Mouse (Mus musculus) adrenal gland, postnatal 10 days (tissue): ENCODE results near the gene Srgn. TPM values are rescaled to one million over a fixed set of nuclear protein-coding genes. Genes with fewer than 3 reads are reported as not detected.
"Not testable (repeated sequence)": the region's sequence is repeated elsewhere in the genome, so short reads cannot be mapped to it uniquely, and the experiment has no call there.

Source experiments
- DNase-seq: peaks from one replicate; pipeline ENCODE4 v3.0.0; 2021; ENCODE audit warnings: mixed read lengths
- total RNA-seq, 2 experiments: library from RNA; stranded (reverse); gene quantifications; 2 replicates each; pipeline ENCODE4 v1.2.3; 2021

The Srgn gene
- total RNA-seq, 2 experiments from 2014 or later, result 41.3 to 44.6 TPM

GRCm38 (mm10) chr10:62521763-62522162 is 5.5 kb downstream of the Srgn start:
- no peak for DNase-seq

DNA sequence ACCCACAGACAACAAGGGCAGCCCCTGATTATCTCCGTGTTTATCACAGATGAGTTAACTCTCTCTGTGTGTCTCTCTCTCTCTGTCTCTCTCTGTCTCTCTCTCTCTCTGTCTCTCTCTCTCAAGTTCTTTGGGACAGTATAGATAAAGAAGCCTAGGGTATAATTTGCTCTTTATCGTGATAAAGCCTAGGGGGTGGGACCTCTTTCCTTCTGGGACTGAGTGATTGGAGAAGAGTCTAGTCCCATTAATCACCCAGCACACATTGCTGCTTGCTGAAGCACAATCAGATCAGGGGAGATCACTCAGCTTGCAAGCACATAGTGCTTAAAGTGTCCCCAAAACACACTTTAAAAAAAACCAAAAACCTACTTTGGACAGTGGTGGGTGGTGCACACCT is 6.3 kb downstream of the Srgn start:
- no peak for DNase-seq

- DNase-seq, result no peak
Measured at GRCm38 (mm10) chr10:62517511-62517910, 9.7 kb downstream of the Srgn start.

DNA sequence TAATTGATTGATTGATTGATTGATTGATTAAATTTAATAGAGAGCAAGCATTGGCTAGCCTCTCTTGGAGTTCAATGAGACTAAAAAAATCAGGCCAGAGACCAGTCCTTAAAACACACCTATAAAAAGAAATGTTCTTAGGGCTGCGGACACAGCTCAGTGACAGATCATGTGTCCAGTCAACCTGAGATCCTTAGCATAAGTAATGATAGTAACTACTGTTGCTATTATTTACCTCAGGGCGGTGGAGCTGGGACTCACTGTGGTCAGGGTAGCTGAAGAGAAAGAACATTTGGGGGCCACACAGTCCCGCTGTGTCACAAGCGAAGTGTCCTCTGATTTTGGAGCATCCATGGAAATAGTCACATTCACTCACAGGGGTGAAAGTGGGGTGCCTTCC is 14.4 kb downstream of the Srgn start:
- DNase-seq, result no peak

DNA sequence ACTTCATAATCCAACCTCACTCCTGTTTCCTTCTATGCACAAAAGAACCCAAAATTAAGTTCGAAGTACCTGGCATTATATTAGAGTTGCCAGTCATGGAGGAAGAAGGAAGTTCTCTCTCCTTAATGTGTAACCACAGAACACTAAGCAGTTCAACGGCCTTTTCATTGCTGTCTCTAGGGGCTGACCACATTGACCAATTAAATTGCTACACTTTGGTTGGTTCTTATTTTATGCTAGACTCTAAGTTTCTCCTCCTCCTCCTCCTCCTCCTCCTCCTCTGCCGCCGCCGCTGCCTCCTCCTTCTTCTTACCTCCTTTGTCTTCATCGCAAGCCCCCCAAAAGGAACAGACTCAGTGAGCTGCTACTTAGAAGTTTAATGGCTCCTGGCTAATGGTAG is 15.7 kb downstream of the Srgn start:
- no peak for DNase-seq

DNA sequence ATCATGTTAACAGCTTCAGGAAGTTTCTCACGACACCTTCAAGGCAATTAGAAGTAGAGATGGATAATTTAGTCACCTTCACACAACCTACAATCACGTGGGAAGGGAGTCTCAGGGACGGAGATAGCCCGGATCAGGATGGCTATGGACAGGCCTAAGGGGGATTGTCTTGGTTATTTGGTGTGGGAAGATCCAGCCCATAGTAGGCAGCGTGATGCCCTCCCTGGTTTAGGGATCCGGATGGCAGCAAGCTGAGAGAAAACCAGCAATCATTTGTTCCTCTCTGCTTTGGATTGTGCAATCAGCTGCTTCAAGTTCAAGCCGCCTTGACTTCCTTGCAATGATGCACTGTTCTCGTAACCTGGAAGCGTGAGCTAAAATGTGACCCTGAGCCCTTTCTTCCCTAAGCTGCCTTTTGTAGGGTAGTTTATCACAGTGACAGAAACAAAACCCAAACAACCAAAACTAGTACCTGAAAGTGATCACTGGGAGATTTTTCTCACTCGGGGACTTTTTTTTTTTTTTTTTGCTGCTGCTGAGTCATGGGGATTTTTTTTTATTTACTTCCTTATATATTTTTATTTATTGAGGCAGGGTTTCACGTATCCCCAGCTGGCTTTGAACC is 18.1 kb downstream of the Srgn start:
- DNase-seq, result no peak

DNA sequence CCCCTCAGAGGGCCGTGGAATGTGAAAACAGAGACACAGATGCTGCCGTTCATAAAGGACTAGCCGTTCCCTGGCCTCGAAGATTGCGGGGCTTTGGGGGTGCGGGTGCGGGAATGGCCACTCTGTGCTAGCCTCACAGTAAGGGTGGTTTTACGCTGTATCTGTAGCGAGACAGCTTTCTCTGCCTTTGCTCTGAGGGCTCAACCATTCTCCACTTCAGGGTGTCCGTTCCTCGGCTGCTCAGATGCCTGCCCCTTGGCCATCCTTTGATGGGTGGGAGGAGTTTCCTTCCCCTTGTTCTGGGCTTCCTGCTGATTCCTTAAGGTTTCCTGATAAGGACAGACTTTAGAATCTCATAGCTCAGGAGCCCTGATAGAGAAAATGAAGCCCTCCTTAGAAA is 18.8 kb downstream of the Srgn start:
- DNase-seq, result peak; percentile 37

DNA sequence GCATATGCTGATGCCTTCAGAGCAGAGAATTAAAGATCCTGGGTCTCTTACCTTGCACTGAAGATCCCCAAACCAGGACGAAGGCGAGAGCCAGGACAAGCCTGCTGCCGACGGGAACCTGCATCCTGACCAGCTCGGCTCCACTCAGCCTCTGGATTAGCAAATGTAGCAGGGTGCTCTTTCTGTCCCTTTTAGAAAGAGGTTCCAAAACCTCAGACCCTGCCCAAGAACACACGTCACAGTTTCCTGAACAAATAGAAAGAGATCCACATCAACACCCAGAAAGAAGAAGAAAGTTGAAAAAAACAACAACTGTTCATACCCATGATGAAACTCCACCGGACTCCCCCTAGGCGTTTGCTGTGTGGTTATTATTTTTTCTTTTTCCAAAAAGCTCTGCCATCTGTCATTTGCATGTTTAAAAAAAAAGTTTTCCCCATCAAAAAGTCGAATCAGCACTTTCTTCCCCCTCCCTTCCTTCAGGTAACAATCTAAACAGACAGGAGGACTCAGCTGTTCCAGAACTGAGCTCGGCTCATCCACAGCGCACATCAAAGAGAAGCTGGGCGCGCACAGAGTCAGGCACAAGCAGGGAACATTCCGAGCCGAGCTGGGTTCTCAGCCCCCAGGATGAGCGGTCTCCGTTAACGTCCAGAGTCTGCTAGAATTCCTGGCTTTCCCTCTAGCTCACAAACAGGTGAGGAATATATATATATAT is 19.5 kb downstream of the Srgn start:
- peak; percentile 53 for DNase-seq

GRCm38 (mm10) chr10:62507071-62507470 is 20.2 kb downstream of the Srgn start:
- DNase-seq, result no peak

DNA sequence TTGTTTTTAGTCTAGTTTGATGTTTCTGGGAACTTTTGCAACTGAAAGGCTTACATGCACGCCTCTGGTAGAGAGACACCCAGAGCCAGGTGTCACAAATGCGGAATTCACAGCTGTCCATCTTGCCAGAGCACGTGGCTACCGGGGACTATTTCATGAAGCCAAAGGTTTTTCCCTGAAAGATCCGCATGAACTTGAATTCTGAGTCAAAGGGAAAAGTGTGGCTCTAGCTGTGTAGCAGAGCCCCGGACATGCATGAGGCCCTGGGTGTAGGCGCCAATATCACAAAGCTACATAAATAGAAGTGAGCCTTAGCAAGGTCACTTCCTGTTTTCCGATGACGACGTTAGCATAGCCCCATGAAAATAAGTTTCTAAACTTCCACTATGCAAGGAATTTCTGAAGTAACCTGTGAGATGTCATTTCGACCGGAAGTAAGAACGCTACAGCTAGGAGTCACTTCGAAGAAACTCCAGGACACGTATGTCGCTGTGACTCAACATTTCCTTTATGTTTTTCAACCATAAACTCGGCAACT is 21.2 kb downstream of the Srgn start:
- no peak for DNase-seq

- no peak for DNase-seq
Measured at GRCm38 (mm10) chr10:62505224-62505983, 21.8 kb downstream of the Srgn start.

GRCm38 (mm10) chr10:62503836-62504628 is 23.2 kb downstream of the Srgn start:
- DNase-seq, result no peak

GRCm38 (mm10) chr10:62503353-62503752 is 23.9 kb downstream of the Srgn start:
- no peak for DNase-seq

DNA sequence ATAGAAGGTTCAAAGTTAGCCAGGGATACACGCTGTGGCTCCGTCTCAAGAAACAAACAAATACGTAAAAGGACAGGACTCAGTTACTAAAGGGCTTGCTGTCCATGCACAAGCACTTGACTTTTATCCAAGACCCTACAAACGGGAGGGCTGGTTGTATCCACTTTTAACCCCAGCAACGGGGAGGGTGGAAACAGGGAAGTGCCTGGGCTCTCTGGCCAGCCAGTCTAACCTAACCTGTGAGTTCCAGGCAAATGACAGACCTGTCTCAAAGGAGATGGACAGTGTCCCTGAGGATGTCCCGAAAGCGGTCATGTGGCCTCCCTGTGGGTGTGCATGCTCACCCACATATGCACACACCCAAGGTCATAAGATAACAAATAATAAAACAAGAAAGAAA is 25.3 kb downstream of the Srgn start:
- no peak for DNase-seq

GRCm38 (mm10) chr10:62500916-62501615 is 26.2 kb downstream of the Srgn start:
- no peak for DNase-seq

DNA sequence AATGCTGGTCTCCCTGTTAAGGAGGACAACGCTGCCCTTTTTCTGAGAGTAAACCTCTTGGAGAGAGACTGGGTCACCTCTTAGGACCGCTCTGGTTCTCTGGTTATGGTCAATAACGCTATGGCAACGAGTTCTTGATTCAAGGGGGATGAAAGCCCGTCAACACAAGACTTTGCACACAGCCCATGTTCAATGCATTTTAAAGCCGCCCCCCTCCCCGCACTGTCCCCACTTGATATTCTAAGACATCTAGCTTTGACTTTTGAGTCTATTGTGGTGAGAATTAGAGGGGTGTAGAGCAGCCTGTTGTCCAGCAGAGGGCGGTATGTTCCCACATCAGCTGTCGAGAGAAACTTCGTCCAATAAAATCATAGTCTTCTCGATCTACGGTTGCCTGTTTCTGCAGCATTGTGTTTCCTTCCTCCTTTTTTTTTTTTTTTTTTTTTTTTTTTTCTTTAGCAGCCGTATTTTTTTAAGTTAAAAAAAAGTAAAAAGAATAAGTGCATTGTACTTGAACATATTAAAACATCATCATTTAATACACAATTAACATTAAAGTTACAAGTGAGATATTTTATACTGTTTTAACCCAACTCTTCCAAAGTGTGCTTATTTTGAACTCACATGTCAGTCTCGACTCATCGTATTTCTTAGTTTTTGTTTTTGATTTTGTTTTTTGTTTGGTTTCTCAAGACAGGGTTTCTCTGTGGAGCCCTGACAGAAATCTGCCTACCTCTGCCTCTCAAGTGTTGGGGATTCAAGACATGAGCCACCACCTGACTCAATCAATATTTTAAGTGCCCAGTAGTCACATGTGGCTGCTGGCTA is 26.9 kb downstream of the Srgn start:
- peak; percentile 72 for DNase-seq

DNA sequence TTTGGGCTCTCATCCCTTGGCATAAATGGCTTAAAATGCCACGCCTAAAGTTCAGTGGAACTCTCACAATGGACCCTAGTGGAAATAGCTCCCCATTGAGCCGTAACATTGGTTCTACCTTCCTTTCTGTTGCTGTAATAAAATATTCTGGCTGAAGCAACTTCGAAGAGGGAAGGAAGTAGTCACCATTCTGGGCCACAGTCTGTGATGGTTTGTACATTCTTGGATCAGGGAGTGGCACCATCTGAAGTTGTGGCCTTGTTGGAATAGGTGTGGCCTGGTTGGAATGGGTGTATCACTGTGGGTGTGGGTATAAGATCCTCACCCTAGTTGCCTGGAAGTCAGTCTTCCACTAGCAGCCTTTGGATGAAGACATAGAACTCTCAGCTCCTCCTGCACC is 35.6 kb downstream of the Srgn start:
- DNase-seq, result not testable (repeated sequence)

DNA sequence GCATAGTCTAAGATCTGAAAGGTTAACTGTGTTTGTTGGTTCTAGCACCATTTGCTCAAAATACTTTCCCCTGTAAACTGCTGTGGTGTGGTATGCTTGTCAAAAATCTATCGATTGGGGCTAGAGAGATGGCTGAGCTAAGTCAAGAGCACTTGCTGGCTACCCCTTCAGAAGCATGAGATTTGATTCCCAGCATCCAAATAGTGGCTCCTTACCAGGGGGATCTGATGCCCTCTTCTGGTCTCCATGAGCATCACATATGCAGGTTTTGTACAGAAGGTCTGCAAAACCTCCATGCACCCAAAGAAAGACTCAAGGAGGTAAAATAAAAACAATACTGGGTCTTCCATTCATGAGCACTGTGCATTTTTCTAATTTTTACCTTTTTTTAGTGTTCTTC is 39.0 kb downstream of the Srgn start:
- peak; percentile 62 for DNase-seq

- peak; percentile 100 for DNase-seq
Measured at GRCm38 (mm10) chr10:62486618-62487415, 40.4 kb downstream of the Srgn start, which contains the start of gene Vps26a. TSS of gene Vps26a (minus strand) at chr10:62486805.
